Mouse (Mus musculus) inflammation-experienced regulatory T-cells, adult 6 months (primary cell): ENCODE measurements around the gene Armh4. TPM values are rescaled to one million over a fixed set of nuclear protein-coding genes. Genes with fewer than 3 reads are reported as not detected.

Experiments
- ATAC-seq: one replicate; pipeline ENCODE4 v1.8.0; 2017
- polyA plus RNA-seq, 3 experiments: library from polyadenylated mRNA; unstranded; fragments of 100-300 nt; shearing (Covaris generic); gene quantifications; one replicate each; pipeline ENCODE4 v1.2.1; 2017

Gene Armh4
- polyA plus RNA-seq, 3 experiments from 2014 or later: not detected

- no peak for ATAC-seq
Measured at GRCm38 (mm10) chr14:49733950-49734349, 49.2 kb downstream of the Armh4 start.

DNA sequence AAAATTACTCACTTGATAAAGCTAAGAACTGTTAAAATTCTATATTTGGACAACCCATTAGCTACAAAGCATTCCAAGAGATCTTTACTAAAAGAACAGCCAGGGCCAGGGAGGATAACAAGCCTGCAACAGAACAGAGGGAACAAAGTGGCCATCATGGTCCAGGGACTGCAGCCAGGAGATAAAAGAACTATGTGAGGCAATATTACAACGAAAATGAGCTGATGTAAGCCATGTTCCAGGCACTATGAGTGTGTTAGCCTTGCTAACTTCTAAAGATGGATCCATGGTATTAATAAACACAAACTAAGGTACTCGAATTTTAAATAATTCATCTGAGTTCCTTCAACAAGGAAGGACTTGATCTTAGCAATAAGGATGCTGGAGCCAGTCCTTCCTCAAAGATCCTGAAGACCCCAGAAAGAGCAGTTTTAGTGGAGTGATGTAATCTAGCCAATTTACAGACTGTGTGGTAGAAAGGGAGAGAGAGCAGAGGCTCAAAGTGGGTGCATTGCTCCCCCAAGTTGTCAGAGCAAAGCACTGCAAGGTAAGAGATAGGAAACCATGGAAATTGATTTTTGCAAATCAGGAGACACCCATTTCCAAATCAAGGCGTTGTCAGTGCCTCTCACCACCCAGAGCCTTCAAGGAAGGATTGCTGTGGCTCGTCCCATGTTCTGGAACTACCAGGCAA lies 59.7 kb downstream of the Armh4 start:
- no peak for ATAC-seq

- ATAC-seq: no peak
Measured at GRCm38 (mm10) chr14:49722782-49723181, 60.4 kb downstream of the Armh4 start.

DNA sequence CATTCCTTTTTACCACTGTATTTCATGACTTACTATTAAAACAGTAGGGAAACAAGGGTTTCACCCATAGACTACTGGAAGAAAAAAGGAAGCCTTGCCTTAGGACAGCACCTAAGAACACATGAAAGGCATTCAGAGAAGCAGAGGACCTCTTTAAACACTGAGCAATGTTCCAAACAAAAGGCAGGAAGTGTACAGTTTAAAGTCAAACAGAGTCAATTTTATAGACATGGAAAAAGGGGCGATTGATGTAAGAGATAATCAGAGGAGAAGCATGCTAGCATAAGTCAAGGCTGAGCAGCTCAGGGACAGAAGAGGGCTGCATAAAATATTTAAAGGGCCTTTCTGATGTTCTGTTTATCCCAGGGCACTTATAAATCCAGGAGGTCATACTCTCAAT lies 61.9 kb downstream of the Armh4 start:
- no peak for ATAC-seq

DNA sequence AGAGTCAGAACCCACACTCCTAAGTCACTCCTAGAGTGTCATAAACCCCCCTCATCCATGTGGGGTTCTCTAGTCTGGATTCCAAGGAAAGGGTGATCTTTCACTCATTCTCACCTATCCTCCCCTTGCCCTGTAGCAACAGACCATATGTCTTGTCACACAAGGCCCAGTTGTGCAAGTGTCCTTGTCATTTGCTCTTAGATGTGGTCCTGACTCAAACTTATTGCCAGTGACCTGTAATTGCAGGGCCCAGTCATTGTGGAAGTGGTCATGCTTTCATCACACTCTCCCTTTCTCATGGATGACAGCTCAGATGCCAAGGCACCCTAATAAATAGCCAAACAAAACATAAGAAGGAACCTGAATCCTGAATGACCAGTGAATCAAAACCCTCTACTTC lies 63.5 kb downstream of the Armh4 start:
- no peak for ATAC-seq

DNA sequence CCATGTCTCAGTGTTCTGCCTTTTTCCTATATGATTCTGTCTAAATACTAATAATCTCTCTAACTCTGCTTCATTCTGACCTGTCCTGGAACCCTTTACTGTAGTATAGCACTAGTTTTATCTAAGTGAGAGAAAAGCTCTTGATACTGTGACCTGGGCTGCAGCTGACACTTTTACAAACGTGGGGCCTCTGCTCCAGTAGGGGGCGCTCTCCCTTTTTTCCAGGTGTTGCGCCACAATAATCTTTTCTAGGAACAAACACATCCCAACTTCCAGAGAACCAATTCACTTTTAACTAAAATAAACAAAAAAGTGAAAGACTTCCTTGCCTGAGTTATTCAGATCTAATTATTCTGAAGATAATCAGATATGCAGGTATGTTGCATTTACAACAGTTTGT lies 72.2 kb downstream of the Armh4 start:
- no peak for ATAC-seq

DNA sequence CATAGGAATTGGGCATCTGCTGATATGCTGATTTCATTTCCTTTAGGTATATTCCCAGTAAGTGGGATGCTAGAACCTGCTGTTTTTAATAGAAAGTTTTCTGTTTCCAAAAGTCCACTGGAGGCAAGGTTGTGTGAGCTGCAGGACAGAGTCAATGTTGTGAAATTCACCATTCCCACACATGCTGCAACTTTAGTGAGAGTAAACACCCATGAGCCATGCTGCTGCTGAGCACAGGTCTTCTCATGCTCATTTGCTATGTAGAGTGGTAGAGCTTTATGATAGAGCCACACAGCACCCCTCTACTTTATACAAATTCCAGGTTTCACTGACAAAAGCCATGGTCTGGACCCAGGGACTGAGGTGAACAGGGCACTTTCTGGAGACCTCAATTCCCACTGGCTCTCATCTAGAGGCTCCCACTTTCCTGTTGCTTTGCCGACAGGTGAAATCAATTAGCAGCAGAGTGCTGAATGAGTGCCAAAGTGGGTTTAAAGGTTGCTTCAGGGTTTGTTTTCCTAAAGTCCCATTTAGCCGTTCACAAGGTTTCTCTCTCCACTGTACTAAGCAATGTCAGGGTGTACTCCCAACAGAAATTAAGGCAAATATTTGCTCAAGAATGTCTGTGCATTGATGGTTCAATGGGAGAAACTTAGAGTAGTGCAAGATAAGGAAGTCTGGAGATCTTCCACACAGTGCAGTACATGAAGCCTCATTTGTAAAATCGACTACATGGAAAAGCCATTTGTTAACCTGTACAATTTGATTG lies 79.6 kb downstream of the Armh4 start:
- no peak for ATAC-seq

DNA sequence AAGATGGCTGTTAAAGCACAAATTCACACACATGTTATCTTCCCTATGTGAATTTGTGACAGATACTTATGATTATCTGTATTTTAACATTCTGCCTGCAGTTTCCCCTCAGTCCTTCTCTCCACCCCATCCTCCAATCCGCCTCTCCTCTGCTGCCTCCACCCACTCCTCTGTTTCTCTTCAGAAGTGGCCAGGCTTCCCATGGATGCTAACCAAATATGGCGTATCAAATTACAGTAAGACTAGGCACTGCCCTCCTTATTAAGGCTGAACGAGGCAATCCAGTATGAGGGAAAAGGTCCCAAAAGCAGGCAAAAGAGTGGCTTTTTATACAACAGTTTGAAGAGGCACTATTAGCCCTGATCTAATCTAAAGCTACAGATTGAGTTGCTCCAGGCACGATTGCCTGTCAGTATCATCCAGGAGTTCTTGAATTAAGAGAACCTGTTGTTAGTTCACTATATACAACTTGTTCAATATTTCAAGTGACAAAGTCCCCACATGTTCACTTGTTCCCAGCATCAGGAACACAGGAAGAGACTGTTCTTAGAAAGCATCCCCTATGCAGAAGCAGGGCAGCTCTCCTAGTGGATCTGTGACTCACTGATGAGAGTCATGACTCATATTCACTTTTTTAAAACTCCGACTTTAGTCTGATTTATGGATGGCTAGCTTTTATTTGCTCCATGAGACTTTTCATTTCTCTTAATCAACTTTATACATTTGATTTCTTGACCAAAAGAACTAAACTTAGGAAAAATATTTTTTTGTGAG lies 103.5 kb downstream of the Armh4 start:
- no peak for ATAC-seq

DNA sequence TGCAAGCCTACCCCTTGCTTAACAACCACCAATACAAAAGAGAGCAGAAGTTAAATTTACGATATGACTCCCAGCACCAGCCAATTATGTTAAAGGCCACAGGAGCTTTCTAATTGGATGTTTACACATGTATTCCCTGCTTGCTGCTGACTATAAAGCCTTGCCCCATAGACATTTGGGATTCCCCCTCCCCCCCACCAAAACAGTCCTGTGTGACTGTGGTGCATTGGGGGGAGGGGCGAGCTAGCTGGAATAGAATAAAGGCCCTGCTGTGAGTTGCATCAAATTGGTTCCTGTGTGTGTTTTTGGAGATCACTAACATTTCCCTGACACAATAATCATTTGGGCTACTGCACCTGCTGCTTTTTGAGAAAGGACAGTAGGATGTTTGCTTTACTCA lies 106.6 kb downstream of the Armh4 start:
- no peak for ATAC-seq

DNA sequence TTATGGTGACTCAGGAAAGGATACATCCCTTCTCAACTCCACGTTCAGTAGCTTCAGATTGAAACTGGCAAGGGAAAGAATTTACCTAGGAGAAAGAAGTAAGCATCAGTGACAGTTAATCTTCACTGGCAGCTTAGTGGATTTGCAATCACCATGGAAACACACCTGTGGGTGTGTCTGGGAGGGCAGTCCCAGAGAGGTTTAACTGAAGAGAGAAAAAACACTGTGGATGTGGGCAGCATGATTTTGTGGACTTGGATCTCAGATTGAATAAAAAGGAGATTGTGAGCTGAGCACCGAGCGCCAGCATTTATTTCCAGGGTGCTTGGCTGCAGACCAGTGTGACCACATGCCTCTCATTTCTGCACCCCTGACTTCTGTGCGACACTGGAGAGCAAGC lies 122.7 kb downstream of the Armh4 start:
- no peak for ATAC-seq

- no peak for ATAC-seq
Measured at GRCm38 (mm10) chr14:49649191-49649590, 134.0 kb downstream of the Armh4 start.

DNA sequence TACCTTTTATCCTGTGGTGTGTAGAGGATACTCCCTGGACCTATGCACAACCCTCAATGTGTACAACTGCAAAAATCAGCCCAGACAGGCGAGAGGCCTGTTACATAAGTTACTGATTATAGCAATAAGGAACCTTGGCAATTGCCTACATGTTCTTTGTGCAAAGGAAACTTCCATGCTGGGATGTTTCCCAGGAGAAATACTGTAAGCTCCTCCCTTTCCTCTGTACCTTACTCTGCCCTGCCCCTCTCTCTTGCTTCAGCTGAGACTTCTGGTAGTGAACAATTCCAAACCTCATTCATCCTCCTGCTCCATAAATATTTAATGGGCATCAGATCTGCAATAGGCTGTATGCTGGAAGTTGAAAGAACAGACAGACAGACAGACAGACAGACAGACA lies 145.8 kb downstream of the Armh4 start:
- no peak for ATAC-seq

GRCm38 (mm10) chr14:49626055-49626454 lies 157.1 kb downstream of the Armh4 start:
- ATAC-seq: no peak

Other genes with a start within 250 kb of the Armh4 start
- gene Olfr722, start 118.6 kb upstream of the Armh4 start, polyA plus RNA-seq: not detected
- gene Olfr723, start 148.4 kb upstream of the Armh4 start, polyA plus RNA-seq: not detected
- not detected for gene Olfr724, start 179.9 kb upstream of the Armh4 start, polyA plus RNA-seq